Mouse (Mus musculus) heart, postnatal 0 days (tissue): Measurements from ENCODE around the gene Prss30.

Experiments used
- CTCF ChIP-seq: IDR thresholded peaks from 2 replicates; pipeline ENCODE4 v1.5.1; 2016; ENCODE audit warnings: antibody characterized with exemption, control low read depth, low read depth
- EP300 ChIP-seq: IDR thresholded peaks from 2 replicates; pipeline ENCODE4 v1.6.1; 2016; ENCODE audit warnings: antibody characterized with exemption, low read depth

GRCm38 (mm10) chr17:23993559-23994428 is 13.4 kb upstream of the Prss30 start:
- TF ChIP-seq CTCF = peak; percentile 74
- no peak for TF ChIP-seq EP300
